Mouse (Mus musculus): ENCODE results near the gene Syt16. TPM values are rescaled to one million over a fixed set of nuclear protein-coding genes. Genes with fewer than 3 reads are reported as not detected.

Gene Syt16
- polyA plus RNA-seq, 1 experiment from 2014 or later: 0.12 TPM

GRCm38 (mm10) chr12:73964291-73965281, 32.9 kb upstream of the Syt16 start, which contains the start of gene Snapc1:
Snapc1 (plus strand) TSS chr12:73964481.
- under 1% methylated on average over 60 of the region's 60 CpGs for WGBS (ENCODE audit: insufficient replicate concordance)
- H3K4me1 ChIP-seq (ENCODE audit: control insufficient read depth, low read depth, low read length): peaks cover 2% of the 10 kb centered on the region
- no peak within 1 kb of the TSS for H3K27ac ChIP-seq (ENCODE audit: low read length)
- ATAC-seq (ENCODE audit: low read depth): peak; percentile 100
- peak within 1 kb of the TSS; percentile 79 for H3K4me3 ChIP-seq (ENCODE audit: low read depth, low read length)
- H3K27me3 ChIP-seq (ENCODE audit: control insufficient read depth, insufficient read depth, low read depth, low read length): no peaks in the 10 kb centered on the region
- peaks cover 10% of the 10 kb centered on the region for H3K36me3 ChIP-seq (ENCODE audit: control insufficient read depth, insufficient read depth)
- H3K4me2 ChIP-seq (ENCODE audit: low read depth, low read length): peak within 1 kb of the TSS; percentile 88
- H3K9ac ChIP-seq (ENCODE audit: low read depth, low read length): peak within 1 kb of the TSS; percentile 74
- H3K9me3 ChIP-seq (replicated peaks; ENCODE audit: control insufficient read depth, low read length): no peaks in the 10 kb centered on the region

- H3K27me3 ChIP-seq (ENCODE audit: control insufficient read depth, insufficient read depth, low read depth, low read length): no peaks in the 10 kb centered on the region
- H3K9ac ChIP-seq (ENCODE audit: low read depth, low read length): no peak overlapping the region
- no peak overlapping the region for H3K4me3 ChIP-seq (ENCODE audit: low read depth, low read length)
- peaks cover 2% of the 10 kb centered on the region for H3K4me1 ChIP-seq (ENCODE audit: control insufficient read depth, low read depth, low read length)
- H3K9me3 ChIP-seq (replicated peaks; ENCODE audit: control insufficient read depth, low read length): no peaks in the 10 kb centered on the region
- ATAC-seq (ENCODE audit: low read depth): no peak
- WGBS (ENCODE audit: insufficient replicate concordance): 82% methylated on average over 8 of the region's 8 CpGs
- H3K4me2 ChIP-seq (ENCODE audit: low read depth, low read length): no peak overlapping the region
- H3K27ac ChIP-seq (ENCODE audit: low read length): no peak overlapping the region
- peaks cover 30% of the 10 kb centered on the region for H3K36me3 ChIP-seq (ENCODE audit: control insufficient read depth, insufficient read depth)
Measured at GRCm38 (mm10) chr12:73969142-73969541, 28.3 kb upstream of the Syt16 start.

- Histone ChIP-seq H3K27me3 (ENCODE audit: control insufficient read depth, insufficient read depth, low read depth, low read length) (no peaks in the 10 kb centered on the region), H3K9ac (ENCODE audit: low read depth, low read length) (no peak overlapping the region), H3K9me3 (replicated peaks; ENCODE audit: control insufficient read depth, low read length) (no peaks in the 10 kb centered on the region), H3K4me2 (ENCODE audit: low read depth, low read length) (no peak overlapping the region), H3K4me3 (ENCODE audit: low read depth, low read length) (no peak overlapping the region), H3K4me1 (ENCODE audit: control insufficient read depth, low read depth, low read length) (no peaks in the 10 kb centered on the region), H3K27ac (ENCODE audit: low read length) (no peak overlapping the region), H3K36me3 (ENCODE audit: control insufficient read depth, insufficient read depth) (peaks cover 20% of the 10 kb centered on the region)
- 87% methylated on average over 6 of the region's 6 CpGs for WGBS (ENCODE audit: insufficient replicate concordance)
- ATAC-seq (ENCODE audit: low read depth): no peak
Measured at GRCm38 (mm10) chr12:73974584-73974983, 22.9 kb upstream of the Syt16 start.

GRCm38 (mm10) chr12:73978144-73978543, 19.3 kb upstream of the Syt16 start:
- no peak overlapping the region for H3K4me2 ChIP-seq (ENCODE audit: low read depth, low read length)
- no peaks in the 10 kb centered on the region for H3K9me3 ChIP-seq (replicated peaks; ENCODE audit: control insufficient read depth, low read length)
- no peak overlapping the region for H3K27ac ChIP-seq (ENCODE audit: low read length)
- no peaks in the 10 kb centered on the region for H3K27me3 ChIP-seq (ENCODE audit: control insufficient read depth, insufficient read depth, low read depth, low read length)
- H3K9ac ChIP-seq (ENCODE audit: low read depth, low read length): no peak overlapping the region
- H3K36me3 ChIP-seq (ENCODE audit: control insufficient read depth, insufficient read depth): no peaks in the 10 kb centered on the region; the same call in 1 of the 2 replicates
- H3K4me3 ChIP-seq (ENCODE audit: low read depth, low read length): no peak overlapping the region
- no peak for ATAC-seq (ENCODE audit: low read depth)
- 69% methylated on average over 3 of the region's 3 CpGs for WGBS (ENCODE audit: insufficient replicate concordance)
- no peaks in the 10 kb centered on the region for H3K4me1 ChIP-seq (ENCODE audit: control insufficient read depth, low read depth, low read length)

- ATAC-seq (ENCODE audit: low read depth): no peak
- Histone ChIP-seq H3K9me3 (replicated peaks; ENCODE audit: control insufficient read depth, low read length) (no peaks in the 10 kb centered on the region), H3K4me2 (ENCODE audit: low read depth, low read length) (no peak overlapping the region), H3K27ac (ENCODE audit: low read length) (no peak overlapping the region), H3K36me3 (ENCODE audit: control insufficient read depth, insufficient read depth) (no peaks in the 10 kb centered on the region; the same call in 1 of the 2 replicates), H3K9ac (ENCODE audit: low read depth, low read length) (no peak overlapping the region), H3K4me1 (ENCODE audit: control insufficient read depth, low read depth, low read length) (no peaks in the 10 kb centered on the region), H3K4me3 (ENCODE audit: low read depth, low read length) (no peak overlapping the region), H3K27me3 (ENCODE audit: control insufficient read depth, insufficient read depth, low read depth, low read length) (no peaks in the 10 kb centered on the region)
- 80% methylated on average over 5 of the region's 5 CpGs for WGBS (ENCODE audit: insufficient replicate concordance)
Measured at GRCm38 (mm10) chr12:73979667-73980066, 17.8 kb upstream of the Syt16 start.

GRCm38 (mm10) chr12:73982533-73982932, 14.9 kb upstream of the Syt16 start:
- no peaks in the 10 kb centered on the region for H3K27me3 ChIP-seq (ENCODE audit: control insufficient read depth, insufficient read depth, low read depth, low read length)
- no peak overlapping the region for H3K9ac ChIP-seq (ENCODE audit: low read depth, low read length)
- ATAC-seq (ENCODE audit: low read depth): no peak
- 83% methylated on average over 14 of the region's 14 CpGs for WGBS (ENCODE audit: insufficient replicate concordance)
- peaks cover 3% of the 10 kb centered on the region; the same call in 1 of the 2 replicates for H3K36me3 ChIP-seq (ENCODE audit: control insufficient read depth, insufficient read depth)
- H3K4me3 ChIP-seq (ENCODE audit: low read depth, low read length): no peak overlapping the region
- H3K4me1 ChIP-seq (ENCODE audit: control insufficient read depth, low read depth, low read length): no peaks in the 10 kb centered on the region
- no peak overlapping the region for H3K27ac ChIP-seq (ENCODE audit: low read length)
- H3K4me2 ChIP-seq (ENCODE audit: low read depth, low read length): no peak overlapping the region
- no peaks in the 10 kb centered on the region for H3K9me3 ChIP-seq (replicated peaks; ENCODE audit: control insufficient read depth, low read length)

- Histone ChIP-seq H3K27ac (ENCODE audit: low read length) (no peak overlapping the region), H3K4me1 (ENCODE audit: control insufficient read depth, low read depth, low read length) (no peaks in the 10 kb centered on the region), H3K4me2 (ENCODE audit: low read depth, low read length) (no peak overlapping the region), H3K4me3 (ENCODE audit: low read depth, low read length) (no peak overlapping the region), H3K27me3 (ENCODE audit: control insufficient read depth, insufficient read depth, low read depth, low read length) (no peaks in the 10 kb centered on the region), H3K9me3 (replicated peaks; ENCODE audit: control insufficient read depth, low read length) (no peaks in the 10 kb centered on the region), H3K36me3 (ENCODE audit: control insufficient read depth, insufficient read depth) (0 out of 2 replicates have a peak, but pooled peaks cover 3% of the 10 kb centered on the region), H3K9ac (ENCODE audit: low read depth, low read length) (no peak overlapping the region)
- 72% methylated on average over 7 of the region's 7 CpGs for WGBS (ENCODE audit: insufficient replicate concordance)
- no peak for ATAC-seq (ENCODE audit: low read depth)
Measured at GRCm38 (mm10) chr12:73986299-73986698, 11.2 kb upstream of the Syt16 start.

GRCm38 (mm10) chr12:73988393-73989008, 9.0 kb upstream of the Syt16 start:
- Histone ChIP-seq H3K27ac (ENCODE audit: low read length) (no peak overlapping the region), H3K27me3 (ENCODE audit: control insufficient read depth, insufficient read depth, low read depth, low read length) (no peaks in the 10 kb centered on the region), H3K9me3 (replicated peaks; ENCODE audit: control insufficient read depth, low read length) (no peaks in the 10 kb centered on the region), H3K36me3 (ENCODE audit: control insufficient read depth, insufficient read depth) (0 out of 2 replicates have a peak, but pooled peaks cover 3% of the 10 kb centered on the region), H3K4me2 (ENCODE audit: low read depth, low read length) (no peak overlapping the region), H3K4me1 (ENCODE audit: control insufficient read depth, low read depth, low read length) (no peaks in the 10 kb centered on the region), H3K9ac (ENCODE audit: low read depth, low read length) (no peak overlapping the region), H3K4me3 (ENCODE audit: low read depth, low read length) (no peak overlapping the region)
- WGBS (ENCODE audit: insufficient replicate concordance): 76% methylated on average over 4 of the region's 4 CpGs
- ATAC-seq (ENCODE audit: low read depth): no peak

- Histone ChIP-seq H3K27ac (ENCODE audit: low read length) (no peak overlapping the region), H3K27me3 (ENCODE audit: control insufficient read depth, insufficient read depth, low read depth, low read length) (no peaks in the 10 kb centered on the region), H3K4me3 (ENCODE audit: low read depth, low read length) (no peak overlapping the region), H3K9ac (ENCODE audit: low read depth, low read length) (no peak overlapping the region), H3K4me1 (ENCODE audit: control insufficient read depth, low read depth, low read length) (no peaks in the 10 kb centered on the region), H3K36me3 (ENCODE audit: control insufficient read depth, insufficient read depth) (0 out of 2 replicates have a peak, but pooled peaks cover 3% of the 10 kb centered on the region), H3K4me2 (ENCODE audit: low read depth, low read length) (no peak overlapping the region), H3K9me3 (replicated peaks; ENCODE audit: control insufficient read depth, low read length) (no peaks in the 10 kb centered on the region)
- no peak for ATAC-seq (ENCODE audit: low read depth)
Measured at GRCm38 (mm10) chr12:73989594-73989993, 7.9 kb upstream of the Syt16 start.

All from liver, embryonic 16.5 days (tissue).